Comparison of ENCODE assay signal across 22 mouse cellular contexts in the genomic region with DNA sequence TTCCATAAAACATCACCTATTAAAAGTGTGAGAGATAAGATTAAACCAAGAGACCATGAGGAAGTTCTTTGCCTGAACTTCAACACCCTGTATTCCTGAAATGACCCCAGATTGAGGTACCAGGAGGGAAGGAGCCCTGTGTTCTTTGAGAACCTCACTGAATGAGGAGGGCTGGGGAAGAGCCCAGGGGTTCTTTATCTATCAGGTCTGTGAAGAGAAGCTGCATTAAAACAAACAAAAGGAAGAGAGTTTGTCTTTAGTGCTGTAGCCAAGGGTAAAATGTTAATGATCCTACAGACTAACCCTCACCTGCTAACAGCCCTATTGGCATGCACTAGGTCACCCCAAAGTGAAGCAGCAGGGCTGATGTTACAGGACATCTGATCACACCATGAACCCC.
DNase-seq lines count a peak whose midpoint lies in the region; ATAC-seq and TF ChIP-seq lines count a peak whose summit lies in the region.
"Had no signal": no experiment of that assay in that cellular context is flagged by ENCODE, and none has a peak within 500 bp of the region (broad histone marks: within the 10 kb centered on the region; RNA-seq: fewer than 3 reads in every experiment).

No protein-coding gene starts in this region.

- DNase-seq in midbrain, embryonic 11.5 days (ENCODE audit: low spot score, missing footprints) = peak; percentile 60
- peak; percentile 54 for DNase-seq in R1 (ENCODE audit: low read depth, low spot score)
- no peak for DNase-seq in urinary bladder, postnatal 4 days (ENCODE audit: low spot score in 2 of 2)
- DNase-seq: adrenal gland, adult 2 months; adrenal gland, adult 8-10 months; adrenal gland, postnatal 10 days; adrenal gland, postnatal 14 days; adrenal gland, postnatal 25 days; adrenal gland, postnatal 36 days; B cell, adult 2 months; cerebellum, adult 11 months; cerebellum, adult 11-12 months; cerebellum, adult 18-20 months; cerebellum, adult 2 months had no signal

- H3K36me3 ChIP-seq in intestine, embryonic 16.5 days (ENCODE audit: control insufficient read depth, insufficient read depth, low read length) = no peaks in the 10 kb centered on the region
- no peaks in the 10 kb centered on the region for H3K36me3 ChIP-seq in intestine, postnatal 0 days (ENCODE audit: control insufficient read depth, insufficient read depth)
- no peaks in the 10 kb centered on the region for H3K36me3 ChIP-seq in midbrain, embryonic 11.5 days (ENCODE audit: control insufficient read depth, insufficient read depth, low read length)
- H3K36me3 ChIP-seq in midbrain, embryonic 16.5 days (ENCODE audit: control insufficient read depth, insufficient read depth, low read length) = no peaks in the 10 kb centered on the region
- H3K36me3 ChIP-seq: G1E had no signal

- no peaks in the 10 kb centered on the region for H3K9me3 ChIP-seq in intestine, embryonic 16.5 days (ENCODE audit: control insufficient read depth, low read length)
- no peaks in the 10 kb centered on the region for H3K9me3 ChIP-seq in intestine, postnatal 0 days (ENCODE audit: control insufficient read depth)
- H3K9me3 ChIP-seq in midbrain, embryonic 11.5 days (ENCODE audit: control insufficient read depth, low read length) = no peaks in the 10 kb centered on the region
- no peaks in the 10 kb centered on the region for H3K9me3 ChIP-seq in midbrain, embryonic 16.5 days (replicated peaks; ENCODE audit: control insufficient read depth, low read length, poor library complexity, severe bottlenecking)
- H3K9me3 ChIP-seq: G1E had no signal

- peak; percentile 56 for ATAC-seq in intestine, embryonic 16.5 days
- ATAC-seq in intestine, postnatal 0 days = no peak; the same call in 1 of the 2 replicates
- no peak for ATAC-seq in midbrain, embryonic 11.5 days (ENCODE audit: low FRiP score)
- no peak for ATAC-seq in midbrain, embryonic 16.5 days
- ATAC-seq: activated CD4-positive, CD25-positive, alpha-beta regulatory T cell, adult 4 months; CD4-positive, CD25-positive, alpha-beta regulatory T cell, adult 4 months; Patski had no signal

- no peaks in the 10 kb centered on the region for H3K4me1 ChIP-seq in intestine, embryonic 16.5 days (ENCODE audit: control insufficient read depth, insufficient read depth, low read length)
- H3K4me1 ChIP-seq in intestine, postnatal 0 days (replicated peaks; ENCODE audit: control insufficient read depth, insufficient read depth, low read length) = no peaks in the 10 kb centered on the region; the same call in 1 of the 2 replicates
- no peaks in the 10 kb centered on the region for H3K4me1 ChIP-seq in midbrain, embryonic 11.5 days (ENCODE audit: control insufficient read depth, insufficient read depth, low read length)
- no peaks in the 10 kb centered on the region for H3K4me1 ChIP-seq in midbrain, embryonic 16.5 days (ENCODE audit: control insufficient read depth, insufficient read depth, low read length)

- H3K4me2 ChIP-seq in intestine, embryonic 16.5 days (ENCODE audit: low read depth, low read length) = no peak overlapping the region
- no peak overlapping the region for H3K4me2 ChIP-seq in intestine, postnatal 0 days (replicated peaks; ENCODE audit: low read depth)
- H3K4me2 ChIP-seq in midbrain, embryonic 11.5 days = no peak overlapping the region
- no peak overlapping the region for H3K4me2 ChIP-seq in midbrain, embryonic 16.5 days (ENCODE audit: low read length)

- TF ChIP-seq CTCF in intestine, postnatal 0 days (IDR thresholded peaks at IDR 0.05; ENCODE audit: low read depth) = no peak

- H3K4me3 ChIP-seq in intestine, embryonic 16.5 days (ENCODE audit: low read length) = no peak overlapping the region
- H3K4me3 ChIP-seq in intestine, postnatal 0 days (ENCODE audit: low read depth, low read length) = no peak overlapping the region
- no peak overlapping the region for H3K4me3 ChIP-seq in midbrain, embryonic 11.5 days (ENCODE audit: low read depth, low read length)
- no peak overlapping the region for H3K4me3 ChIP-seq in midbrain, embryonic 16.5 days (ENCODE audit: low read depth, low read length)

- no peaks in the 10 kb centered on the region for H3K27me3 ChIP-seq in intestine, embryonic 16.5 days (replicated peaks; ENCODE audit: control insufficient read depth, insufficient read depth, low read length)
- no peaks in the 10 kb centered on the region for H3K27me3 ChIP-seq in intestine, postnatal 0 days (replicated peaks; ENCODE audit: control insufficient read depth, insufficient read depth, low read length)
- no peaks in the 10 kb centered on the region for H3K27me3 ChIP-seq in midbrain, embryonic 11.5 days (ENCODE audit: control insufficient read depth, insufficient read depth, low read length)
- H3K27me3 ChIP-seq in midbrain, embryonic 16.5 days (ENCODE audit: control insufficient read depth, insufficient read depth, low read depth, low read length) = no peaks in the 10 kb centered on the region
- H3K27me3 ChIP-seq: CH12.LX had no signal

- no peak overlapping the region for H3K27ac ChIP-seq in intestine, embryonic 16.5 days (ENCODE audit: low read length)
- H3K27ac ChIP-seq in intestine, postnatal 0 days (ENCODE audit: low read depth, low read length) = no peak overlapping the region
- H3K27ac ChIP-seq in midbrain, embryonic 11.5 days (ENCODE audit: low read depth, low read length) = no peak overlapping the region
- H3K27ac ChIP-seq in midbrain, embryonic 16.5 days (ENCODE audit: low read length) = no peak overlapping the region

- H3K9ac ChIP-seq in intestine, embryonic 16.5 days (ENCODE audit: low read depth, low read length) = no peak overlapping the region
- no peak overlapping the region for H3K9ac ChIP-seq in intestine, postnatal 0 days (ENCODE audit: low read depth, low read length)
- H3K9ac ChIP-seq in midbrain, embryonic 11.5 days (ENCODE audit: low read length) = no peak overlapping the region
- no peak overlapping the region for H3K9ac ChIP-seq in midbrain, embryonic 16.5 days (ENCODE audit: low read depth, low read length)

Comparison
In these comparisons a context has a peak if more than half of its experiments do, and no peak if none do; other contexts are left out.
1. DNase-seq: peak in midbrain, embryonic 11.5 days (single experiment) and R1 (single experiment); none in urinary bladder, postnatal 4 days (0 of 2).